Mouse (Mus musculus) cerebellum, adult 2 months (tissue): ENCODE results near the gene Ptov1.

Experiments
- CTCF ChIP-seq: fragments of 200-500 bp; IDR thresholded peaks from 2 replicates; pipeline ENCODE4 v1.5.1; 2011; ENCODE audit warnings: low read depth, mild to moderate bottlenecking, control low read depth, low read length, moderate library complexity, borderline replicate concordance; ENCODE audit not compliant: insufficient read depth
- POLR2A ChIP-seq: fragments of 200-500 bp; IDR thresholded peaks from 2 replicates; pipeline ENCODE4 v1.6.1; 2011; ENCODE audit warnings: low read length, control low read depth, borderline replicate concordance; ENCODE audit not compliant: insufficient read depth

DNA sequence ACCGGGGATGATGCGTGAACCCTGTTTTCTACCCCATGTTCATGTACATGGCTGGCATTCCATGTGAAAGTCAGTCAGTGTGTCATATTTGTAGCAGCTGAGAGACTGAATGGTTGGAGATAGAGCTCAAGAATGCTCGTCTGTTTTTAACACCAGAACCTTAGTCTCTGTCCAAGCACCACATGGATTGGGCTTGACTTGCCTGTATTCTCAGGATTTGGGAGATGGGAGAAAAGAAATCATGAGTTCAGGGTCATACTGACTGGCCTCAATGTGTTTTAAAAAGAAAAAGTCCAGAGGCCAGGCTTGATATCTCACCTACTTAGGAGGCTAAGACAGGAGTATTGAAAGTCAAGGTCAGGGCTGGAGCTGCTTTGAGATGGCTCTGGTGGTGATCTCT lies 52.1 kb downstream of the Ptov1 start:
- no peak for TF ChIP-seq POLR2A
- no peak for TF ChIP-seq CTCF
